Mouse (Mus musculus): Measurements from ENCODE around the gene Nwd1.
"Not testable (repeated sequence)": the region's sequence is repeated elsewhere in the genome, so short reads cannot be mapped to it uniquely, and the experiment has no call there.

Gene Nwd1

GRCm38 (mm10) chr8:72646060-72646767 is at the start of gene Nwd1:
Nwd1 (plus strand) TSS chr8:72646711.
- DNase-seq: peak; percentile 83 to 91

GRCm38 (mm10) chr8:72642885-72643284 is 3.6 kb upstream of the Nwd1 start:
- no peak for DNase-seq

GRCm38 (mm10) chr8:72644601-72645000 is 1.9 kb upstream of the Nwd1 start:
- DNase-seq: no peak

- no peak for DNase-seq
Observed at GRCm38 (mm10) chr8:72646768-72647143, 245 bp downstream of the Nwd1 start.

- no peak for DNase-seq
Observed at GRCm38 (mm10) chr8:72650697-72651096, 4.2 kb downstream of the Nwd1 start.

GRCm38 (mm10) chr8:72654565-72655521 is 8.3 kb downstream of the Nwd1 start:
- no peak for DNase-seq

- no peak for DNase-seq
Observed at GRCm38 (mm10) chr8:72655522-72655912, 9.0 kb downstream of the Nwd1 start.

- no peak for DNase-seq
Observed at GRCm38 (mm10) chr8:72659967-72660366, 13.5 kb downstream of the Nwd1 start.

GRCm38 (mm10) chr8:72664107-72664652 is 17.7 kb downstream of the Nwd1 start:
- peak in 1 of 2 experiments; percentile 29 for DNase-seq

GRCm38 (mm10) chr8:72664757-72665156 is 18.2 kb downstream of the Nwd1 start:
- DNase-seq: no peak

- DNase-seq: no peak
Observed at GRCm38 (mm10) chr8:72665405-72665804, 18.9 kb downstream of the Nwd1 start.

- no peak for DNase-seq
Observed at GRCm38 (mm10) chr8:72668925-72669324, 22.4 kb downstream of the Nwd1 start.

- DNase-seq: no peak
Observed at GRCm38 (mm10) chr8:72672802-72673201, 26.3 kb downstream of the Nwd1 start.

- DNase-seq: no peak
Observed at GRCm38 (mm10) chr8:72674184-72674583, 27.7 kb downstream of the Nwd1 start.

- DNase-seq: no peak
Observed at GRCm38 (mm10) chr8:72676436-72676835, 29.9 kb downstream of the Nwd1 start.

GRCm38 (mm10) chr8:72676844-72677243 is 30.3 kb downstream of the Nwd1 start:
- DNase-seq: not testable (repeated sequence)

GRCm38 (mm10) chr8:72677331-72677730 is 30.8 kb downstream of the Nwd1 start:
- no peak for DNase-seq

GRCm38 (mm10) chr8:72680133-72680532 is 33.6 kb downstream of the Nwd1 start:
- DNase-seq: peak; percentile 38 to 69

- DNase-seq: no peak
Observed at GRCm38 (mm10) chr8:72682051-72682687, 35.7 kb downstream of the Nwd1 start.

GRCm38 (mm10) chr8:72683010-72683521 is 36.6 kb downstream of the Nwd1 start:
- DNase-seq: no peak

- DNase-seq: not testable (repeated sequence)
Observed at GRCm38 (mm10) chr8:72683572-72684099, 37.1 kb downstream of the Nwd1 start.

GRCm38 (mm10) chr8:72698349-72698926 is 51.9 kb downstream of the Nwd1 start:
- no peak for DNase-seq

Measured in lung, postnatal 4 days (tissue).